Mouse (Mus musculus) common myeloid progenitor, adult 5-6 weeks (primary cell): Measurements from ENCODE around the gene Tmem82. TPM values are rescaled to one million over a fixed set of nuclear protein-coding genes. Genes with fewer than 3 reads are reported as not detected.

Experiments used
- ATAC-seq: replicated peaks from 2 replicates; pipeline ENCODE4 v1.8.0; 2016; ENCODE audit warnings: low read depth, mild to moderate bottlenecking, moderate TSS enrichment, inconsistent platforms; ENCODE audit not compliant: poor library complexity, severe bottlenecking
- total RNA-seq: library from RNA; stranded (forward); fragments of 200-1000, 187-1606 nt; gene quantifications from 2 replicates; pipeline ENCODE4 v1.2.3, GENCODE M21; 2017

Gene Tmem82
- 0.29 and 0.32 TPM in 2 replicates for total RNA-seq

GRCm38 (mm10) chr4:141618565-141619243 lies at the start of gene Tmem82:
TSS of gene Tmem82 (minus strand) at chr4:141618633.
- peak; percentile 66 for ATAC-seq

DNA sequence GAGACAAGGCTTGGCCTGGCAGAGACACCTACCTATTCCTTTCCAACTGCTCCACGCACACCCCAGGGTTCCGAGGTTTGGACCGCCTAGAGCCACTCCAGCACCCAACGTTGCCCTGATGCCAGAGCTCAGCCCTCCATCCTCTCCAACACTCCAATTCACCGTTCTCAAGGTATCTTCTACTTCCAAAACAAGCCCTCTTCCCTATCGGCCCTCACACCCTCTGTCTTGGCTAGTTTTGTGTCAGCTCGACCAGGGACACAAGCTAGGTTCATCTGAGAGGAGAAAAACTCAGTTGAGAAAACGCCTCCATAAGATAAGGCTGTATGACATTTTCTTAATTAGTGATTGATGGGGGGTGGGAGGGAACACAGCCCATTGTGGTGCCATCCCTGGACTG lies 46.4 kb upstream of the Tmem82 start, which contains the start of gene Plekhm2:
Gene Plekhm2, minus strand, starts transcription at position 101 of the 400 bp plus-strand sequence.
- no peak for ATAC-seq

DNA sequence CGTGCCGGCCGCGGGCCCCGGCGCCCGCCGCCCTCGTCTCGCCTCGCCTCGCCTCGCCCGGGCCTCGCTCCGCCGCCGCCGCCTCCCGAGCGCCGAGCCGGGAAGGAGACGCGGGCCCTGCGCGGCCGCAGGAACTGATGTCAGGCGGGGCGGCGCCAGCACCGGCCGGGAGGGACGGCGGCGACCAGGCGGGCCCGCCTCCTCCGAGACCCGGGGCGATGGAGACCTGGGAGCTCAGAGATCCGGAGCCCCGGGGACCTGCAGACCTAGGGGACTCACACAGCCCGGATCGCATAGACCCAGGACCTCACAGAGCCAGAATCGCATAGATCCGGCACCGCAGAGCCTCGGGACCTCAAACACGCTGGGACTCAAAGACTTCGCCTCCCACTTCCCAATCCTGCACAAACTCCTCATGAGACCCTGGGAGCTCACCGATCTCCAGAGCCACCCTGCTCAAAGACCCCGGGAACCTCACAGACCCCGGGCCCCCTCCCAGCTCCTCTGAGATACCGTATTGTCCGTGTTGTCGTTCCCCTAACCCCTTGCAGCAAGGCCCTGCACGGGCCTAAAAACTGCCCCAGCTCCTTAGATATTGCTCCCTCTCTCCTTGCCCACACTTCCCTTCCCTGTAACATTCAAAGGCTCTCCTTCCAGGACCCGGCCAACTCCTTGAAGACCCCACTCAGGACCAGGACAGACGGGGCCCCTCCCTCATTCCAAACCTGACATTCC lies 45.7 kb upstream of the Tmem82 start:
- peak; percentile 82 for ATAC-seq

DNA sequence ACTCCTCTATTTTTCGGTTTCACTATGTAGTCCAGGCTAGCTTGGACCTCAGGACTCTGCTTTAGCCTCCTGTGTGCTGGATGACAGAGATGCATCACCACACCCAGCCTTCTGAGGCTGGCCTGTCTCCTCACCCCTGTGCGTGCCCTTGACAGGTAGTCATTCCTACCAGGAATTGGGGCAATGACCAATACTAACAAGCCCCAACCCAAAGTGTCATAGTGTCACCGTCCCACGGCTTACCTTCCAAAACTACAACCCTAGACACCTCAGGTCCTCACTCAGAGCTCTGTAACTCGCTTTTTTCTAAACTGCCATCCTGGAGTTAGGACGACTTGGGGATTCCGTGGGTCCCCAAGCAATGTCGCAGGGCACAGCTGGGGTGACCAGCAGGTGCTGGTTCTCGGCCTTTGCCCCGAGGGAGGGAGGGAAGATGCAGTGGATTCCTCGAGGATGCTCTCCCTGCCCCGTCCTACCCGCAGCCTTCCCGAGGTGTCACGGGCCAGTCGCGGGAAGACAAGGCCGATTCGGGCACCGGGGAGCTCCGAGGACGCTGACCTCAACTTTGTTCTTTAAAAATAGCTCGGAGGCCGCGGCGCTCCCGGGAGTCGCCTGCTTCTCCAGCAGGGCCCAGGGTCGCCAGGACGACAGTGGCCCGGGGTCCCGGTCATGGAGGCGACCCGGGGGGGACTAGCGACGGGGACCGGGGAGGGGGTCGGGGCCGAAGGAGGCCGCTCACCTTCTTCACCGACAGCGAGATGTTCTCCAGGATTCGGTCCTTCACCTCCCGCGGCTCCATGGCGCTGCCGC lies 44.9 kb upstream of the Tmem82 start:
- 0 out of 2 replicates have a peak, but pooled peaks have one; percentile 30 for ATAC-seq

DNA sequence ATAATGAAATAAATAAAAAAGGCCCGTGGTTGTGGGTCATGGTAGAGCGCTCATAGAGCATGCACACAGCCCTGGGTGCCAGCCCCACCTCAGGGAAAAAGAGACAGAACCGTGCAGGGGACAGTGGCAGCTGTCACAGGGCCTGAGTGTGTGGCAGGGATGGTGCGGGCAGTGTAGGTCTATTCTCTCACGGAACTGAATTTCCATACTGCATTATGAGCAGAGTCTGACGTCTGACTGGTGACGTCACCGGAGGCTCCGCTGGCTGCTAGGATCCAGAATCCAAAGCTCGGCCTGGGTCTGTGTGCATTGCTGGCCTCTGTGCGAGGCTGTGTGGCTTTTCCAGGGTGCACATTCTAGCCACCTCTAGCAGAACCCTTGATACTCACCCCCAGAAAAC lies 42.5 kb upstream of the Tmem82 start:
- ATAC-seq = no peak

DNA sequence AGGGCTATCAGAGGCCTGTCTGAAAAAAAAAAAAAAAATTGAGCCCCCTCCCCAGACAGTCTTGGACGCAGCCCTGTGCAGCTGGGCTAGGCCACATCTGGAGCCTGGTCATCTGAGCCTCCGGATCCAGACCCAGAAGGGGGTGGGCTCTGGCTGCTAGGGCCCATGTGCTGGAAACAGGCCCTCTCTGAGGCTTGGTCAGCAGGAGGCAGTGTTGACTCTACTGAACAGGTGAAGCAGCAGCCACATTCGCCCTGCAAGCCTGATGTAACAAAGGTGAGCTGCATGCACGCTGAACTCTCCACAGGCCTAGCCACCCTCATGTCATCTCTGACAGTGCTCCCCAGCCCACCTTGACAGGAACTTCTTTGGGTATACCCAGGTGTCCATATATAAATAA lies 41.3 kb upstream of the Tmem82 start:
- ATAC-seq = no peak

GRCm38 (mm10) chr4:141658846-141659484 lies 40.5 kb upstream of the Tmem82 start:
- no peak for ATAC-seq

DNA sequence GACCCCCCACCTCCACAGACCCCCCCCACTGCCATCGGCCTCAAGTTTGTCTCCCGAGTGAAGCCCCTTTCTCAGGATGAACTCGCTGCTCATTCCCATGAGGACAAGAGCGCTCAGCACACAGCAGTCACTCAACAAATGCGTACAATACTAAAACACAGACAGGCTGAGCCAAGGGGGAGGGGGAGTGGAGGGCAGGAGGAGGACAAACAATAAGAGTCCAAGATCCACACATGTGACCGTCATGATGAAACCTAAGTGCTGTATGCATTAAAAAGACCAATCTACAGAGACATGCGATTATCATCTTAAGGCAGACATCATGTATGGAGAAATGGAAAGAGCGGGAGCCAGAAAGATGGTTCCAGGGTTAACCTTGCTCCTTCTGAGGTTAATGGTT lies 38.5 kb upstream of the Tmem82 start:
- ATAC-seq = no peak

DNA sequence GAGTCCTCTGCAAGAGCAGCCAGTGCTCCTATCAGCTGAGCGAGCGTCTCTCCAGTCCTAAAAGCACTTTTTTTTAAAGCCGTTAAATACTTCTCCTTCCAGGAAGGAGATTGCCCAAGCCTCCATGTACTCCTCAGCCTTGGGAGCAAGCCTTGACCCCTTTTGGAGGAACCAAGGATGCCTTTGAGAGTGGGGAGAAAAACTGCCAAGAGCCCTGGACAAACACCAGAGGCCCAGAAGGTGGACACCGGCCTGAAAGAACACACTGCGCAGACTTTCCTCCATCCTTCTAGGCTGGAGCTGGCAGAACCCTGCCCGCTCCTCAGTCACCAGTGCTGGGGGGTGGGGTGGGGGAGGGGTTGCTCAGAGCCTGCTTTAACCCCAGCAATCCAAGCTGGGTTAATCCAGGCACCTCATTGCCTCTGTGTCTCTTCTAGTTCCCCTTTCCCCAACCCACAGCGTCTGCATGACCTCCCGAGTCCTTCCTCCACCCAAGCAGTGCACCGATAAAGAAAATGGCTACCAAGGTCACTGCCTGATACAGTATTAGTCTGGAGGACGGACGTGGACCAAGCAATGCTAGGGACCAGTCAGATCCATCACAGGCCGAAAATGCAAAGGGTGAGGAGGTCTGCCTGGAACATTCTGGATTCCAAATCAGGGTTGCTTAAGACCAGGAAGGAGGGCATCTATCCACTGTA lies 37.6 kb upstream of the Tmem82 start:
- ATAC-seq = peak; percentile 85

DNA sequence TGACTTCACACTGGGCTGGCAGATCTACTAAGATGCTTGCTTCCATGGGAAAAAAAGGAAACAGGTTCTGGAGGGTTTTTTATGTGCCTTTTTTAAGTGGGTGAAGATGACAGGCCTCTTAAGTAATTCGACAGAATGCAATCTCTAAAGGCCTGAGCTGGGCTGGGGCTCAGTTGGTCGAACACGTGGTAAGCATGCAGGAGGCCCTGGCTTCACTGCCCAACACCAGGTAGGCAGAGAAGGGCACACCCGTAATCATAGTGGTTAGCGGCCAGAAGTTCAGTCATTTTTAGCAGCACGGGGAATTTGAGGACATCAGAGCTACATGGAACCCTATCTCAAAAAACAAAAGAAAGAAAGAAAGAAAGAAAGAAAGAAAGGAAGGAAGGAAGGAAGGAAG lies 36.1 kb upstream of the Tmem82 start:
- no peak for ATAC-seq

DNA sequence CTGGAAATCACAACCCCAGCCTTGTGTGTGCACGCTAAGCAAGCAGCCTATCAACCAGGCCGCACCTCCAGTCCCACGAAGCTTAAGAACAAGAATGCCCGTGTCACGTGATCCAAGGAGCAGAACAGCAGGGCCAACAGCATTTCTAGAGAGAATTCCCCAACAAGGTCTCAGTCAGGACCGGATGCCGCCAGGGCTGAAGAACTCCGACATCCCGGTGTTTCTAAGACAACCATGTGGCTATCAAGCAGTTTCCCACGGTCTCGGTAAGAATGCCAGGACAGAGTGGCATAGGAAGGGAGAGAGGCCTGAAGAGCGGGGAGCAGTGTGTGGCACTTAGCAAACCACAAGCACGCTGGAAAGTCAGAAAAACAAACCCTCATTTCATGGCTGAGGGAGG lies 35.4 kb upstream of the Tmem82 start:
- no peak for ATAC-seq

- 0 out of 2 replicates have a peak, but pooled peaks have one; percentile 39 for ATAC-seq
Observed at GRCm38 (mm10) chr4:141653044-141653443, 34.6 kb upstream of the Tmem82 start.

DNA sequence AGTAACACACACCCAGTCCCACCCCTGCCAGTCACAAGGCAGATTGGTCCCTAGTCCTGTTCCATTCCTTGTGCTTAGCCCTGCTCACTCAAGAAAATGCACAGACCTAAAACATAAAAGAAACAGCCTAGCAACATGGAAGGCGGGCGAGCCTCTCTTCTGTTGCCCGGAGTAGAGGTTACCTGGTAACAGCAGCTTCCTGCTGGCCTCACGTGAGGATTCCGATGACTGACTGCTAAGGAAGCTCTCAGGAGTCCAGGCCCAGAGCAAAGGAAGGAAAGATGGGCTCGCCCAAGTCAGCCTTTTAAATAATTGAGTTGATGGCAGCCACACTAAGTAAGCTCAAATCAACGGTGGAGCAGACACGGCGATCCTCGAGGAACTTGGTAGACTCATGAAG lies 33.5 kb upstream of the Tmem82 start:
- no peak for ATAC-seq

DNA sequence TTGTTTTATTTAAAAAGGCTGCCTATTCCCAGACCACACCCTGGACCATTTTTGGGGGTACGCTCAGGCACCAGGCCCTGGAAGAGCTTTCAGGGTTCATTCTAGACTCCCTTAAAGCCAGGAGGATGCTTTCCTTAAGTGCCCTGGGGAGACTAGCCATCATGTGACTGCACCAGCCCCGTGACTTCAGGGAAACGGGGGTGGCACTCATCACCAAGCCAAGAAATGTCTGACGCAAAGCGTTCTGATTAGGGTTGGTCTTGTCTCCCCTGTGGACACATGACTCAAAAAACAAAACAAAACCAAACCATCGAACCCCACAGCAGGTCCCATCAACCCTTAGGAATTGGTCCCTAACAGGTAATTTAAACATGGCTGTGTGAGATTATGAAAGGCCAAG lies 32.9 kb upstream of the Tmem82 start:
- ATAC-seq = no peak

- no peak for ATAC-seq
Observed at GRCm38 (mm10) chr4:141649244-141649643, 30.8 kb upstream of the Tmem82 start.

- no peak for ATAC-seq
Observed at GRCm38 (mm10) chr4:141648262-141648661, 29.8 kb upstream of the Tmem82 start.

DNA sequence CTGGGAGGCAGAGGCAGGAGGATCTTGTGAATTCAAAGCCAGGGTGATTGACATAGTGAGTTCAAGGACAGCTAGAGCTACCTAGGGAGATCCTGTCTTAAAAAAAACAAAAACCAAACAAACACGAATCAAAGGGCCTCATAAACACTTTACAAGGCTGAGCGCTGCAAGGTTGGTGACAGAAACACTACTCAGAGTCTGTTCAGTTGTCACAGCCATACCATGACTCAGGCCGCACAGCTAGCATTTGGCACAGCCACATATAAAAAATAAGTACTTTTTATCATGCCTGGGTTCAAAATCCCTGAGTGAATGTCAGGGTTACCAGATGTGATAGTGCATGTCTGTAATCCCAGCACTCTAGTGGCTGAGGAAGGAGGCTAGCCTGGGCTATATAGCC lies 28.8 kb upstream of the Tmem82 start:
- ATAC-seq = no peak

GRCm38 (mm10) chr4:141645988-141646387 lies 27.6 kb upstream of the Tmem82 start:
- 0 out of 2 replicates have a peak, but pooled peaks have one; percentile 11 for ATAC-seq

DNA sequence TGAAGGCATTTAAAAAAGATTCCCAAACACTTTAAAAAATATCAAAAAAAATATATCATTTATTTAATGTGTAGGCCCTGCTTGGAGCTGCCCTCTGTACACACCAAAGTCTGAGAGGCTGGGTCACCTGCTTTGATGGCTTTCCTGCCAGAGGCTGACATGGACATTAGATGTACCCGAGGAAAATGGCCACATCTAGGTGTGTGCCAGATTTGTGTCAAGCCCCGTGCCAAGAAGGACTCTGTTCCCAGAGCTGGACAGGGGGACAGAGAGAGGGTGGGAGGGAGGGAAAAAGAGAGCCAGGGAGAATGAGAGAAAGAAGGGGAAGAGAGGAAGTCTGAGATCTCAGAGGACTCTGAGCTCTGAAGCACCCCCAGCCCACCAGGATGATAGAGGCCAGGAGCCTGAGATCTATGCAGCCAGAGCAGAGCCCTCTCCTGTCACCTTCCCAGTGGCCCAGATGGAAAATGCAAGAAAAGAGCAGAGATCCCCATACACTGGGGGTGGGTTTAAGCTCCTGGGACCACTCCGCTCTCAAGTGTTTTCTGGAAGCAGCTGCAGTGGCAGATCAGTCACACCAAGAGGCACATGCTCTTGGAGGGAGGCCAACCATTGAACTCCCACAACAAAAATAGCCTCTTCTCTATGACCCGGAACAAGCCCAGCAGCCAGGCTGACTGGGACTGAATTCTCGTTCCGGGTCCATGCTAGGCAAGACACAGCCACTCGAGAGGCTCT lies 24.9 kb upstream of the Tmem82 start:
- no peak for ATAC-seq
